Mouse (Mus musculus) kidney, embryonic 15.5 days (tissue): Measurements from ENCODE around the gene Tnc. TPM values are rescaled to one million over a fixed set of nuclear protein-coding genes. Genes with fewer than 3 reads are reported as not detected.

ENCODE experiments used
- ATAC-seq: fragments of 200-750 bp; cut with Nextera tagmentation; replicated peaks from 2 replicates; pipeline ENCODE4 v1.8.0; 2017; ENCODE audit warnings: moderate TSS enrichment; ENCODE audit not compliant: low FRiP score
- H3K27ac ChIP-seq: fragments of 300-500 bp; sonication (generic); 2 replicates; pipeline ENCODE4 v1.5.1; 2015; ENCODE audit warnings: mild to moderate bottlenecking, inconsistent platforms
- H3K27me3 ChIP-seq: fragments of 300-500 bp; sonication (generic); 2 replicates; pipeline ENCODE4 v1.6.1; 2015; ENCODE audit warnings: inconsistent platforms
- H3K36me3 ChIP-seq: fragments of 300-500 bp; sonication (generic); 2 replicates; pipeline ENCODE4 v1.6.1; 2015; ENCODE audit warnings: inconsistent platforms
- H3K4me1 ChIP-seq: fragments of 300-500 bp; sonication (generic); 2 replicates; pipeline ENCODE4 v1.6.1; 2015; ENCODE audit warnings: inconsistent platforms
- H3K4me2 ChIP-seq: fragments of 300-500 bp; sonication (generic); 2 replicates; pipeline ENCODE4 v1.6.1; 2015; ENCODE audit warnings: moderate library complexity, mild to moderate bottlenecking, inconsistent platforms
- H3K4me3 ChIP-seq: fragments of 300-500 bp; sonication (generic); replicated peaks from 2 replicates; pipeline ENCODE4 v1.5.1; 2015; ENCODE audit warnings: mild to moderate bottlenecking, inconsistent platforms
- H3K9ac ChIP-seq: fragments of 300-500 bp; sonication (generic); 2 replicates; pipeline ENCODE4 v1.6.1; 2015; ENCODE audit warnings: mild to moderate bottlenecking, inconsistent platforms
- H3K9me3 ChIP-seq: fragments of 300-500 bp; sonication (generic); replicated peaks from 2 replicates; pipeline ENCODE4 v1.6.1; 2016; ENCODE audit warnings: inconsistent platforms
- WGBS: fragments of 180-500 bp; shearing (Covaris S2); methylation state at CpG from one replicate; pipeline ENCODE4 v1.1.7; 2015; ENCODE audit warnings: mixed read lengths; 5-methylcytosine and 5-hydroxymethylcytosine counted together
- polyA plus RNA-seq: library from polyadenylated mRNA; unstranded; fragments of >200 nt; fragmentation: Nextera tagmentation; extraction: Ambion mirVana; gene quantifications from 2 replicates; pipeline ENCODE4 v1.2.1, GENCODE M21; 2015

Gene Tnc
- polyA plus RNA-seq, 1 experiment from 2014 or later = 19.6 TPM

DNA sequence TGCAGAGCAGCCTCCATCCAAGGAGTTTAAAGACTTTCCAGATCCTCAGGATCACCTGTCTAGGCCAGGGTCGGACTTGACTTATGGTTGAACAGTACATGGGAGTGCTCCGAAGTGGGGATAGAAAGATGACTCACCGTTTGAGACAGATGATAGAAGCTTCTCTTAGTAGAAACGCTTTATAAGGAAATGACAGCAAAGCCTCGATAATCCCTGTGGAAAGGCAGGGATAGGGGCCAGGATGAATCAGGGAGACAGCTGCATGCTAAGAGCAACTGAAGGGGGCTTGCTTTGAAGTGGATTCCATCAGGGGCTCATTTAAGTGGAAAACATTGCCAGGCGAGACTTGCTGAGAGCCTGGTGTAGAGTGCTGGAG lies 12.0 kb upstream of the Tnc start:
- H3K27ac ChIP-seq = no peak overlapping the region
- WGBS = 69% methylated on average over 6 of the region's 6 CpGs

DNA sequence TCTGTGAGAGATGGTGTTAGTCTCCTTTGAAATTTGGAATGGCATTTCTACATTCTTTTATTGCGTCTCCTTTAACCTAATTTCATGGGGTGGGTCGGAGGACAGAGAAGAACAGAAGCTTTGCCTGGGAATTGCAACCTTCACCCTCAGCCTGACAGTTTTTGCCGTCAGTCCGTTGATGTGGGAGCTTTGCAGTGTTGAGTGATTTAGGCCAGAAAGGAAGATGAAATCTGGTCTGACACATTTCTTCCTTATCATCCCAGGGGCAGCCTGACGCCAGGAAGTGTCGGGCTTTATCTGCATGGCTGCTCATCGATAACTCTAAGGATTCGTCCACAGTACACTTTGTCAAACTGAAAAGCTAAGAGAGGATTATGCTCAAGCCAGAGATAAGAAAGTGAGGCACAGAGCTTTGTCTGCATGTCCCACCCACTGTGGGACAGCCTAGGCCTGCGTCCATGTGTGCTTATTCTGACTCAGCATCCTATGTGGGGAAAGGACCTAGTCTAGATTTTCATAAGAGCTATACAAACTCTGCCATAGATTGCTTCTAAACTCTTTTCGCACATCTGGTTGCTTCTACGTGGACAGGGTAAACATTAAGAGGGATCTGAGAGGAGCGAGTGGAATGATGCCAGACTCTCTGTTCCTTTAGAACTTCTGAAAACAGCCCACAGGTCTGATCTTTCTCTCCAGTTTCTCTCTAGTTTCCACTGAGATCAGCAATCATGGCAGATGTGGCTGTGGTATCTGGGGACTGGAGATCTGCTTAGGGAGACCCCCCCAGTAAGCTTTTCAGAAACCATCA lies 11.4 kb upstream of the Tnc start:
- no peaks in the 10 kb centered on the region for H3K4me1 ChIP-seq
- no peak overlapping the region for H3K4me3 ChIP-seq
- no peaks in the 10 kb centered on the region for H3K36me3 ChIP-seq
- ATAC-seq = no peak
- no peak overlapping the region for H3K4me2 ChIP-seq
- H3K9me3 ChIP-seq = no peaks in the 10 kb centered on the region
- WGBS = 56% methylated on average over 12 of the region's 12 CpGs
- no peaks in the 10 kb centered on the region for H3K27me3 ChIP-seq
- H3K9ac ChIP-seq = no peak overlapping the region
- no peak overlapping the region for H3K27ac ChIP-seq

More for the DNA sequence above, 12.0 kb upstream of the Tnc start:
- no peaks in the 10 kb centered on the region for H3K27me3 ChIP-seq
- no peak overlapping the region for H3K4me2 ChIP-seq
- ATAC-seq = no peak
- no peak overlapping the region for H3K9ac ChIP-seq
- H3K36me3 ChIP-seq = no peaks in the 10 kb centered on the region
- H3K4me1 ChIP-seq = no peaks in the 10 kb centered on the region
- no peaks in the 10 kb centered on the region for H3K9me3 ChIP-seq
- H3K4me3 ChIP-seq = no peak overlapping the region

GRCm38 (mm10) chr4:64048177-64048576 lies 1.4 kb upstream of the Tnc start:
- no peaks in the 10 kb centered on the region for H3K36me3 ChIP-seq
- H3K9ac ChIP-seq = no peak overlapping the region
- ATAC-seq = no peak
- peaks cover 16% of the 10 kb centered on the region for H3K27me3 ChIP-seq
- H3K9me3 ChIP-seq = no peaks in the 10 kb centered on the region
- no peak overlapping the region for H3K4me2 ChIP-seq
- H3K4me3 ChIP-seq = no peak overlapping the region
- H3K4me1 ChIP-seq = peaks cover 39% of the 10 kb centered on the region
- 29% methylated on average over 7 of the region's 7 CpGs for WGBS
- H3K27ac ChIP-seq = 0 out of 2 replicates have a peak overlapping the region, but pooled peaks have one; percentile 27

DNA sequence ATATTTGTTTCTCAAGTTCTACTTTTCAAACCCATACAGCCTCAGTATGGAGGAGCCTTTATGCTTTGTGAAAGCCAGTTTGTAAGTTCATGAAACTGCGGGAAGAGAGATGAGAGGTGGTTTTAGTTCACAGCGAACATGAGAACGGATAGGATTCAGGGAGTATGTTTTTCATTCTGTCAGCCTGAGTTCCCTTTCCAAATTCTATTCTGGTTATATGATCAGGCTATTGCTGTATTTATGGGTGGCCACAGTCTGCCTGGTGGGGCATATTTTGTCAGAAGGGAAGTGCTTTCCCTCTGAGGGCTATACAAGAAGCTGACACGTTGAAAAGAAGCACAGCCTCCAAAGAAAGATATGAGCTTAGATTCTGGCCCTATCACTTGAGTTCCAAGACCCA lies 2.9 kb downstream of the Tnc start:
- ATAC-seq = peak; percentile 50
- Histone ChIP-seq H3K4me2 (no peak overlapping the region), H3K27ac (peak overlapping the region; percentile 63), H3K4me1 (peaks cover 36% of the 10 kb centered on the region), H3K9me3 (no peaks in the 10 kb centered on the region), H3K27me3 (peaks cover 16% of the 10 kb centered on the region), H3K36me3 (no peaks in the 10 kb centered on the region), H3K4me3 (no peak overlapping the region), H3K9ac (no peak overlapping the region)
- 28% methylated on average over 4 of the region's 4 CpGs for WGBS

DNA sequence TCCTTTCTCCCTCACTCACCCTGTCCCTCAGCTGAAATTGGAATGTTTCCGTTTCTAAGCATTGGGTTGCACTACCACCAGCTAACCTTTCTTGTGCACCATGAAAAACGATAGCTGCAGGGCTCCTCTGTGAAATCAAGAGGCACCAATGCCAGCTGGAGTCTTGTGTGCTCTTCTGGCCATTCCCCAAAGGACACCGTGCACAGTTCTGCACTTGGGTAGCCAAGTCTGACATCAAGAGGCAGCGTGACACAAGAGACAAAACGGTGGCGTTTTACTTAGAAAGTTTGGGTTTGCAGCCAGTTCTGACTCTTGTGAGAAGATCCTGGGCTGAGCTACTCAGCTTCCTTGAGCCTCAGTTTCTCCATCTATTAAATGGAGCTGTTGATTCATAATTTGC lies 3.4 kb downstream of the Tnc start:
- H3K4me1 ChIP-seq = peaks cover 35% of the 10 kb centered on the region
- peaks cover 16% of the 10 kb centered on the region for H3K27me3 ChIP-seq
- H3K27ac ChIP-seq = peak overlapping the region; percentile 63; the same call in 1 of the 2 replicates
- no peak overlapping the region for H3K4me2 ChIP-seq
- ATAC-seq = peak; percentile 75
- no peak overlapping the region for H3K9ac ChIP-seq
- H3K4me3 ChIP-seq = no peak overlapping the region
- WGBS = 51% methylated on average over 6 of the region's 6 CpGs
- H3K9me3 ChIP-seq = no peaks in the 10 kb centered on the region
- no peaks in the 10 kb centered on the region for H3K36me3 ChIP-seq

GRCm38 (mm10) chr4:64039091-64039490 lies 7.7 kb downstream of the Tnc start:
- ATAC-seq = no peak
- H3K9ac ChIP-seq = no peak overlapping the region
- H3K4me1 ChIP-seq = peaks cover 9% of the 10 kb centered on the region; the same call in 1 of the 2 replicates
- no peak overlapping the region for H3K27ac ChIP-seq
- H3K9me3 ChIP-seq = no peaks in the 10 kb centered on the region
- no peak overlapping the region for H3K4me3 ChIP-seq
- no peaks in the 10 kb centered on the region for H3K36me3 ChIP-seq
- no peak overlapping the region for H3K4me2 ChIP-seq
- H3K27me3 ChIP-seq = no peaks in the 10 kb centered on the region
- 48% methylated on average over 2 of the region's 2 CpGs for WGBS

DNA sequence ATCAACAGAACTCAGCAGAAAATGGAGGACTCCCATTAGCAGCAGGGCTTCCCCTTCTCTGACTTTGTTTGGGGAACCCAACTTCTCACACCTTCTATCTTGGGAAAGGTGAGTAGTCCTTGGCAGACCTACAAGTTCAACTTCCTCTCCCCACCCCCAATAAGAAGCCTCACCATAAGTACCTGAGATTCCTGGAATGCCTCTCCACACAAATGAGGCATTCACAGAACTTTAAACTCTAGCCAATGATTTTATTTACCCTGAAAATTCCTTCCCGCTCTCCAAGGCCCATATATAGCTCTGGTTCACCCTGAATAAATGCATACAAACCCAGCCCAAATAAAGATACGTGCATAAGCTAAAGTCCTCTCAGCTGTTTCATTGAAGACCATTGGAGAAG lies 9.3 kb downstream of the Tnc start:
- no peaks in the 10 kb centered on the region for H3K27me3 ChIP-seq
- H3K4me1 ChIP-seq = no peaks in the 10 kb centered on the region
- 78% methylated on average over 2 of the region's 2 CpGs for WGBS
- H3K27ac ChIP-seq = no peak overlapping the region
- H3K4me2 ChIP-seq = no peak overlapping the region
- no peak for ATAC-seq
- H3K4me3 ChIP-seq = no peak overlapping the region
- H3K9me3 ChIP-seq = no peaks in the 10 kb centered on the region
- H3K9ac ChIP-seq = no peak overlapping the region
- H3K36me3 ChIP-seq = no peaks in the 10 kb centered on the region

DNA sequence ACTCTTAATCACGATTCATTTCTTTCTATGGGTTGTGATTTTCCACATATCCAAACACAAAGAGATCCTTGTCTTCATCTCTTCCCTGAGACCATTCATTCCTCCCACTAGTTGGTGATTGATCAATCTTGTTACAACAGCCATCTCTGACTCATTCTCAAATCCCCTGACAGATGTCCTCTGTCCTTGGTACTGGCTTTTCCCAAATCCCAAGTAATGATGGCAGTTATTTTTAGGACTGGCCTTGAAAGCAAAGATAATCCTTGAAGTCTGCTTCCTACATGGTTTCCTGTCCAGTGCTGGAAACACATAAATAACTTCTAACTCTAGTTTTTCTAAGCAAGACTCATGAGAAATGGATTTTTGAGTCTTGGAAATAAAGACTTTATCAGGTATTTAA lies 12.1 kb downstream of the Tnc start:
- Histone ChIP-seq H3K4me3 (no peak overlapping the region), H3K27me3 (no peaks in the 10 kb centered on the region), H3K4me1 (peaks cover under 1% of the 10 kb centered on the region; the same call in 1 of the 2 replicates), H3K9ac (no peak overlapping the region), H3K4me2 (no peak overlapping the region), H3K9me3 (no peaks in the 10 kb centered on the region), H3K36me3 (no peaks in the 10 kb centered on the region), H3K27ac (no peak overlapping the region)
- no peak for ATAC-seq
- 78% methylated on average over 1 of the region's 1 CpGs for WGBS

GRCm38 (mm10) chr4:64033191-64033590 lies 13.6 kb downstream of the Tnc start:
- Histone ChIP-seq H3K4me2 (no peak overlapping the region), H3K4me1 (peaks cover 7% of the 10 kb centered on the region; the same call in 1 of the 2 replicates), H3K4me3 (no peak overlapping the region), H3K9ac (no peak overlapping the region), H3K27me3 (no peaks in the 10 kb centered on the region), H3K27ac (no peak overlapping the region), H3K9me3 (no peaks in the 10 kb centered on the region), H3K36me3 (no peaks in the 10 kb centered on the region)
- ATAC-seq = no peak
- WGBS = 61% methylated on average over 2 of the region's 2 CpGs

DNA sequence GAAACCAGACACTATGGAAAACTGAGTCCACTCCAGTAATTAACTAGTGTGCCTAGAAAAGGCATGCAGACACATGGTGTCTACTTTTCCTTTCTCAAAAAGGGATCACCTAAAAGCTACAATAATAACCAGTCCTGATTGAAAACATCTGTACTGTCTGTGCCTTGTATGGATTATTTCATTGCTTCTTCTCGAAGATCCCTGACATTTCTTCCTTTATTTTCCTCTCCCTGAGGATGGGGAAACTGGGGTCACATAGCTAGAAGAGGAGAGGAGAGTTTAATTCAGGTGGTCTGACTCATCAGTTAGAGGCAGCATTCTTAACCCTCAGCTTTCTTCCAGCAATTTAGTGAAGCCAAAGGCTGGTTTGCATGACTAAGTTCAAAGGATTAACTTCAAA lies 17.3 kb downstream of the Tnc start:
- Histone ChIP-seq H3K36me3 (no peaks in the 10 kb centered on the region), H3K4me2 (no peak overlapping the region), H3K9ac (no peak overlapping the region), H3K27me3 (no peaks in the 10 kb centered on the region), H3K9me3 (no peaks in the 10 kb centered on the region), H3K4me3 (no peak overlapping the region), H3K4me1 (peaks cover 12% of the 10 kb centered on the region; the same call in 1 of the 2 replicates), H3K27ac (no peak overlapping the region)
- ATAC-seq = no peak
- WGBS = 7% methylated on average over 1 of the region's 1 CpGs

- H3K4me1 ChIP-seq = peaks cover 20% of the 10 kb centered on the region; the same call in 1 of the 2 replicates
- WGBS = 89% methylated on average over 6 of the region's 6 CpGs
- H3K27me3 ChIP-seq = no peaks in the 10 kb centered on the region
- H3K27ac ChIP-seq = no peak overlapping the region
- H3K9me3 ChIP-seq = no peaks in the 10 kb centered on the region
- H3K36me3 ChIP-seq = no peaks in the 10 kb centered on the region
- no peak overlapping the region for H3K4me2 ChIP-seq
- no peak for ATAC-seq
- no peak overlapping the region for H3K4me3 ChIP-seq
- H3K9ac ChIP-seq = no peak overlapping the region
Measured at GRCm38 (mm10) chr4:64025591-64025990, 21.2 kb downstream of the Tnc start.

- peaks cover 7% of the 10 kb centered on the region; the same call in 1 of the 2 replicates for H3K36me3 ChIP-seq
- no peaks in the 10 kb centered on the region for H3K9me3 ChIP-seq
- no peak overlapping the region for H3K4me3 ChIP-seq
- H3K4me1 ChIP-seq = peaks cover 14% of the 10 kb centered on the region; the same call in 1 of the 2 replicates
- H3K9ac ChIP-seq = no peak overlapping the region
- no peaks in the 10 kb centered on the region for H3K27me3 ChIP-seq
- WGBS = 14% methylated on average over 4 of the region's 4 CpGs
- ATAC-seq = peak; percentile 89
- H3K27ac ChIP-seq = peak overlapping the region; percentile 43; the same call in 1 of the 2 replicates
- H3K4me2 ChIP-seq = no peak overlapping the region
Measured at GRCm38 (mm10) chr4:64024041-64024779, 22.6 kb downstream of the Tnc start.
